Mouse (Mus musculus) telencephalon, adult 2 months (tissue): ENCODE measurements around the gene Lins1.

ENCODE experiments used
- DNase-seq: peaks from one replicate; pipeline ENCODE4 v3.0.0-alpha.2; 2011; ENCODE audit warnings: low read depth, low spot score

The Lins1 gene

DNA sequence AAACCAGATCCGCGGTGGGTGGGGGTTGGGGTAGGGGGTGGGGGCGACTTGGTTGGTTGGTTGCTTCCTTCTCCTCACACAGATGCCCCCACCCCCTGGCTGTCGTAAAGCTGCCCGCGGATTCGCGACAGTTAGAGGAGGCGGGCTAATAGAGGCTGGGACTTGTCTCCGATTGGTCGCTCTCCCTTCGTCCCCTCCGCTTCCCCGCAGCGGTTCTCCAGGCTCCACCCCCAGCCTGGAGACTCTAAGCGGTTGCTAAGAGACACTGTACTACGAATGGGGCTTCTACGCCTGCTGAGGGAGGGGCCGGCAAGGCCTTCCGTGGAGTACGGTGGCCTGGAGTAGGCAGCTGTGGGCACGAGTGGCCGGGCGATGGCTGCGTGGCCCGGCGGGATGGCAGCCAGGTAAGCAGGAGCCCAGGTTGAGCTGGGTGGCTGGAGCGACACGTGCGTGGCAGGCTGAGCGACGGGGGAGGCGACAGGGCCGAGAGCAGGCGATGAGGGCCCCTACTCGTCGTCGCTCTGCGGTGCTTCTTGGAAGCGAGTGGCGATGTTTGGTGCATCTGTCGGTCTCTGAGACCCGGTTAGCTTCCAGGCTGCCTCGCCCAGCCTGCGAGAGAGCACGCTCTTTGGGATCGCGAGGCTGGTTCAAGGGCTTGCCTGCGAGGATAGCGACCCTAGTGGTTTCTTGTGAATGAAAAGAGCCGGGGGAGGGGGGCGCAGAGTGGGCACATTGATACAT lies at the start of gene Lins1:
Gene Lins1 (plus strand): TSS at position 270 of the 741 bp plus-strand sequence.
- peak; percentile 100 for DNase-seq

- no peak for DNase-seq
Observed at GRCm38 (mm10) chr7:66645736-66646135, 44.0 kb upstream of the Lins1 start.

DNA sequence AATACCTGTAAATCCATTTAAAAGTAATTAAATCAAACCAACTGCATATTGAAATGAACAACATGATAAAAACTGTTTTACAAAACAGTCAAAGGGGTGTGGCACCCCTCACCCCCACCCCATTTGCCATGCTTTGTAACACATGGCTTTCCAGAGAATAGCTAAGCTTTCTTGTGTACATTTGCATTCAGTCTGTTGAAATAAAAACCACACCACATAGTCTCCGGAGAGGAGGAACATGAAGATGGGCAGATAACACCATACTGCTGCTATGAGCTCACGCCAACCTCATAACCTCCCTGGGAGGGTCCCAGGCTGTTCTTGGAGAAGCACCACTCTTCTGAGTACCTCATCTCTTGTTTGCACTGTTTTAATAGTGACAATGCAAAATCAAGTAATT lies 40.5 kb upstream of the Lins1 start:
- DNase-seq: no peak

- no peak for DNase-seq
Observed at GRCm38 (mm10) chr7:66650883-66651282, 38.8 kb upstream of the Lins1 start.

DNA sequence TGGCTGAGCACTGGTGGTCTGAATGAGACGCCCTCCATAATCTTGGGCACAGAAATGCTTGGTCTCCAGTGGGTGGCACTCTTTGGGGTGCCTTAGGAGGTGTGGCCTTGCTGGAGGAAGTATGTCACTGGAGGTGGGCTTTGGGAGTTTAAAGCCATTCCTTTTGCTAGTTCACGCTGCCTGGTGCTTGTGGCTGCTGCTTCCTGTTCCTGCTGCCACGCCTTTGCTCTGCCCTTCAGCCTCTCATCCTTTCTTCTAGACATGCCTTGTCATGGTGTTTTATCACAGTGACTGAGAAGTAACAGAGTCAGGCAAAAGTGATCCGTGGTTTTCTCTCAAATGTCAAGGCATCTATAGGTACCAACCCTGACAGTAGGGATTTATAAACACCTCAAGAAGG lies 37.5 kb upstream of the Lins1 start:
- DNase-seq: no peak

DNA sequence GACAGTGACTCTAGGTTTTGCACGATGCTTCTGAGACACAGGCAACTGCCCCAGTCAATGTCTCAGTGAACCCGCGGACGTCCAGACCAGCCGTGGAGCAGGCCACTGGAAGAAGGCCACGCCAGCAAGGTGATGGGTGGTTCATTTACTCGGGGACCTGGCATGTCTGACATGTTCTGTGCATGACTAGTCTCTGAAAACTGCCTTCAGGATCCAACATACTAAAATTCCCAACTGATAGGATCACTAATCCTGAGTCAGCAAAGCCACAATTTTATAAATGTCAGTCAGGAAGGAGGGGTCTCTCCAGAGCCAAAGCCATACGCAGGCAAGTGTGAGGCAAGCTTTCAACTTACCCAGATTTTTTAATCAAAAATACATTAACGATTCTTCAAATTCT lies 36.1 kb upstream of the Lins1 start:
- no peak for DNase-seq

DNA sequence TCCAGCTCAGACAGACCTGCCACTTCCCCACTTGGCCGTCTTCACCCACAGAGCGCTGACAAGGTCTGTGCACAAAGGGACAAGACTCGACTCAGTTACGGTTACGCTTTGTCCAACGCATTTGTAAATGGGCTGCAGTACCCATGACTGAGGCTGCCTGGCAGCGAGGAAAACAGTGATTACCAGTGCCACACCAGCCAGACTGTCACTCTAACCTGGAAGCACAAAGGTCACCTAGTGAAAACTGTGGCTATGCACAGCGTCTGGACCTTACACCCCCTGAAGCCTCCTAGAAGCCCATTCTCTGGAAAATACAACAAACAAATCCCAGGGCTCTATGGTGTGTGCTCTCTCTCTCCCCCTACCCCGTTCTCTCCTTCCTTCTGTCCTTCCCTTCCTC lies 34.2 kb upstream of the Lins1 start:
- DNase-seq: no peak

DNA sequence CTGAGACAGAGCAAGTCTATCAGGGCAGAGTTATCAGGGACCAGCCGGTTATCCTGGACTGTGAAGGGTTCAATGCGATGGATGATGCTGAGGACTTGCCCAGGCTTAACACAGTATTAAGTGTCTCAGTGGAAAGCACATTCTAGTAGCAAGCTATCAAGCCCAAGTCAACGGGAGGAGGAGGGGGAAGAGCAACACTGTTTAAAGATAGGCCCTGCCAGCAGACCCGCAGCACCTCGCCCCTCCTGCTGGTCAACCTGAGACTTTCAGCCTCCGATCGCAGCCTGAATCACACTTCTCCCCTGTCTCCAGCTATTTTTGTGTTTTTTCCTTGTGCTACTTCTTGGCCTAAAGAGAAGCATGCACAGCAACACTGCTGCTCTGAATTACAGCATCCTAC lies 29.4 kb upstream of the Lins1 start:
- no peak for DNase-seq

DNA sequence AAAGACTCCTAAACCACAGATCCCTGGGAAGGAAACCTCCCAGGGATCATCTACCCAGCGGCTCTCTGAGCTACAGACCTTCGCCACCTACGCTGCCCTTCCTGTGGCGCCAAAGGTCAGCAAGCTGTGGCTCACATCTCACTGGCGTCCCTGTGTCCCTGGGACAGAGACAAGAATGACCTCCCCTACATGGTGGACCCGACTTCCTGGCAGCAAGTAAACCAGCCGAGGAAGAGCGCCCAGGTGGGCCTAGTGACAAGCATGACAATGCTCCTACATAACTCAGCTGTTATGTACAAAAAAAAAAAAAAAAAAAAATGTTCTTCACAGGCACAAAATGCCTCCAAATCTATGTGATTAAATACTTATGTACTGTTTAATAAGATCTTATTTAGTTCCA lies 28.7 kb upstream of the Lins1 start:
- no peak for DNase-seq

GRCm38 (mm10) chr7:66661572-66661971 lies 28.1 kb upstream of the Lins1 start:
- peak; percentile 40 for DNase-seq

DNA sequence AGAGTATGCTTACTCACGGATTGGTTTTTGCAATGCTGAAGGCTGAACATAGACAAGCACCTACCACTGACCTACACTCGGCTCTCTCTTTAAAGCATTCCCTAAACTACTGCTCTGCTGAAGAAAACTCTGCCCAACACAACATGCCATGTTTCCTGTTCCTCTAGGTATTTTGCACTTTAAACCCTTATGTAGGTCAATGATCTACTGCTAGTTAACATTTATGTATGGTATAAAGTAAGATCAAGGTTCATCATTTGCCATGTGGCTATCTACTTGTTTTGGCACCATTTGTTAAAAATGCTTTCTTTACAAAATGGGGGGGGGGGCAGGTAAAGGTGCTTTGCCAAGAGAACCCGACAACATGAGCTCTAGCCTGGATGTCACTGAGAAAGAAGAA lies 26.1 kb upstream of the Lins1 start:
- no peak for DNase-seq

GRCm38 (mm10) chr7:66667064-66667463 lies 22.6 kb upstream of the Lins1 start:
- no peak for DNase-seq

DNA sequence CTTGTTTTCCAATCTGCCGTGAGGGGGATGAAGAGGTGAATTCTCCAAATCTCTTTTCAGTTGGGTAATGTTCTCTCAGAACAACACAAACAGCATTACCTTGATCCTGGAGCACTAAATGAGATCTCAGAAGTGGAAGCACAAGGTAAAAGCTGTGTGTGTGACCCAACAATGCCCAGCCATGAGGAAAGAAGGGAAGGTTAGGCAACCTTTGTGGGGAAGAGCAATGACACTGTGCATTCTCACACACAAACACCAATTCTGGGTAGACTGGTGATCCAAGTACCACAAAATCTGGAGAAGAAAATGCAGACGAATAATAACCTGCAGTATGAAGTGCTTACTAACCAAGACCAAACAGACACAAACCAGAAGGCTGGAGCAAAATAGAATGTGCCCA lies 13.9 kb upstream of the Lins1 start:
- DNase-seq: no peak

DNA sequence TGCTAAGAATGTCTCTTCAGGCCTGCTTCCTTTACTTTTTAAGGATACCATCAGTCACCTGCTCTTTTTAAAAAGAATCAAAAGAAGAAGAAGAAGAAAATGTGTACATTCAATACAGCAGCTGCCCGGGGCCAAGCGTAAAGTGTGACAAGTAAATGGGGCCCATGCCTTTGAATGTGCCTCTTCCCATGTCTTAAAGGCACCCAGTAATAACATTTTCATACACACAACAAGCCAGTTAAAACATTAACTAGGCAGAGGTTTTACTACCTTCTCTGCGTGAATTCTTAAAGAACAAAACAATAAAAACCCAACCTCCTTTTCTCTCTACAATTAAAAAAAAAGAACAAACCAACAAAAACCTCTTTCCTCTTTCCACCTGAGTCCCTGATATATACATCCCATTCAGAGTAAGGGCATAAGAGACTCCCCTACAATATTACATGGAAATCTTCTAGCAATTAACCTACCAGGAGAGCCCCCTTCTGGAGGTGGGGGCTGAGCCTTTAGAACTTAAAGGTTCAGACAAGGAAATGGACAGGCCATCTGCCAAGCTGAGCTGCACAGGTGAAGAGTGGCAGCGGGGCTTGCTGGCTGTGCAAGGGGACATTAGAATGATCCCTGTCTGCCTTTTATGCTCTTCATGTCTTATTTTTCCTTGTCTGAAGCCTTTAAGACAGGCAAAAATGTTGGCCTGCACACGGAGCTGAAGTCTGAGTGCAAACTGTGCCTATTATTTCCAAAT lies 7.4 kb upstream of the Lins1 start:
- DNase-seq: no peak

- no peak for DNase-seq
Observed at GRCm38 (mm10) chr7:66688721-66689120, 968 bp upstream of the Lins1 start.

DNA sequence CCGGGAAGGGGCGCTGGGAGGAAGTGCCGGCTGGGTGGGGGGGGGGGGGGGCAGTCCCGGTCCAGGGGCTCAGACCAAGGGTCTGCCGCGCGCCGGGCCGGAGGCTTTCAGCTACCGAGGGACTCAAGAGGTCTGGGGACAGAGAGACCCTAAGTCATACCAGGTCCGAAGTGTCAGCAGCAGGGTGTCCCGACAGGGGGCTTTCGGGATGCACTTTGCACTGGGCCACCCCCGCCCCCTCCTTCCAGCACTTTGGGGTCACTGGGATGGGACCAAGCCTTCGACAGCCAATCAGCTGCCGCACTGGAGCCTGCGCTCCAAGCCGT lies 432 bp upstream of the Lins1 start, which contains the start of gene Asb7:
Gene Asb7 (minus strand): TSS at position 303 of the 326 bp plus-strand sequence.
- no peak for DNase-seq

DNA sequence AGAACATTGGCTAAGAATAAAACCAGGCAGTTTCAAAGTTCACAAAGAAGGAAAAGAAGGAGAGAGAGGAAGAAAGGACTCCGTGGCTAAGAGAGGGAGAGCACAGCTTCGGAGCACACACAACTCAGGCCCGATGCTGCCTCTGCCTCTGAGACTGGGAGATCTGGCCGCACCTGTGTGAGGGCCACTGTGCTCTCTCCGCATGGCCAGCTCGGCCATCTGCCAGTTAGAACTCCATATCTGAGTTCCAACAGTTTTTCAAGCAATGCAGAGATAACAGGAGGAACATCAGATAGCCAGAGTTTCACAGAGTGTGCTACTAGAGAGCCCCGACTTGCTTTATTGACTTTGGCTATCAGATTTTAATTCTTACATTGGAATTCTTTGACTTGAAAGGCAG lies 4.8 kb downstream of the Lins1 start:
- DNase-seq: no peak

DNA sequence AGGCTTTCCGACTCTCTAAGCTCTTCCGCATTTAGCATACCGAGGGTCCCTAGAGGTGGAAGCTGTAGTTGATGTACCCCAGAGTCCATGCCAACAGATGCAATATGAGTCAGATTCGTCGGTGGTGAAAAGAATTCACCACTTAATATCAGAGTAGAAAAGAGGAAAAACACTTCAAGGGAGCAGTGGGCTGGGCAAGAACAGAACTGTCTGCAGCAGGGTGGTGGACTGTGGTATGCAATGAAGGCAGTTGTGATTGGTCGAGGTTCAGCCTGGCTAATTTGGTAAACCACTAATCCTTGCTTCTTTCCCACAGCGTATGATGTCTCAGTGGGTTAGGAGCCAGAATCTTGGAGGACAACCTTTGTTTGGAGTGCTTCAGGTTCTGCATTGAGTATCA lies 13.0 kb downstream of the Lins1 start:
- DNase-seq: no peak

DNA sequence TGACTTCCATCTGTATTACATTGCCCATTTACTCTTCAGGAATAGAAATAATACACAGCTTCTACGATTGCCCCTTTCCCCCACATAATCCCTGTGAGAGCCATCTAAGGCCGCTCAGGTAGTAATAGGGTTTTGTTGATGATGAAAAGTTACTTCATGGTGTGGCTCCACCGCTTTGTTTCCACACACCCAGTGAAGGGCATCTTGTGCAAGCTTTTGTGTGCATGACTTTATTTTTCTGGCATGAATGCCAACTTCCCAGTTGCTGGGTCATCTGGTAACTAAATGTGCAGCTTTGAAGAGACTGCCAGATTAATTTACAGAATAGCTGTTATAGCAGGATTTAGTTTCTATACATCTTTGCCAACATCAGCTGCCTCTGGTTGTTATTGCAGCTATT lies 14.9 kb downstream of the Lins1 start:
- no peak for DNase-seq

DNA sequence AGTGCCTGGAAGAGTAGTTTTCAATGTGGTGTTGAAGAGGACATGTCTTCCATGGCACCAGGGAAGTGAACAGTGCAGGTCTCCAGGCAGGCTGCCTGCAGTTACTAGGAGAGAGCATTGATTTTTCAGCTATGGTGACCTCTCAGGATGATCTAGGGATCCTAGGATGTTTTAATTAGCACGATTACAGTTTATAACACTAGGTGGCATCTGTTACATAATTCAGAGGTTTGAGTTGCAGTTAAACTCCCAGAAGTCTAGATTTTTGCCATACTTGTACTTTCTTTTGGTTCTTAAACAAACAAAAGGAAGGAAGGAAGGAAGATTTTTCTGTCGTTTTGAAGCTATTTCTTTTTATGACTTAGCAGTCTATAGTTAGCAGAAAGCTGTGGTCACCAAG lies 21.5 kb downstream of the Lins1 start:
- DNase-seq: peak; percentile 12

DNA sequence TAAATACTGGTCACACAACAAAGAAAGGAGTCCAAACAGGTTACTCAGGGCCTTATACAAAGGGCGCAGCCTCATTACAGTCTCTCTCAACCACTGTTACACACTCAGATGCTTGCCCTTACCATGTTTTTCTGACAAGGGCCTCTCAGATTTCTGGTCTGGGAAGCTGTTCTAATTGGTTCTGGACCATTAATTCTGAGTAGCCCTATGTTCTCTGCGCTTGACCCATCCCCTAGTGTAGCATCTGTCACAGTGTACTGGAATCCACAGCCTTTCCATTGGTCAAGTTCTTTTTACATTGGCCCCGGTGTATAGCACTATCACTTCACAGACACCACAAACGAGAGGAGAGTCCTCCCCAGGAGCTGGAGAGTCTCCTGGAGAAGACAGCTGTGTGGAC lies 34.8 kb downstream of the Lins1 start:
- DNase-seq: no peak

GRCm38 (mm10) chr7:66724954-66725353 lies 35.3 kb downstream of the Lins1 start:
- no peak for DNase-seq

- DNase-seq: no peak
Observed at GRCm38 (mm10) chr7:66728072-66728471, 38.4 kb downstream of the Lins1 start.
